ENCODE assay signal across 9 mouse cellular contexts in the genomic region with DNA sequence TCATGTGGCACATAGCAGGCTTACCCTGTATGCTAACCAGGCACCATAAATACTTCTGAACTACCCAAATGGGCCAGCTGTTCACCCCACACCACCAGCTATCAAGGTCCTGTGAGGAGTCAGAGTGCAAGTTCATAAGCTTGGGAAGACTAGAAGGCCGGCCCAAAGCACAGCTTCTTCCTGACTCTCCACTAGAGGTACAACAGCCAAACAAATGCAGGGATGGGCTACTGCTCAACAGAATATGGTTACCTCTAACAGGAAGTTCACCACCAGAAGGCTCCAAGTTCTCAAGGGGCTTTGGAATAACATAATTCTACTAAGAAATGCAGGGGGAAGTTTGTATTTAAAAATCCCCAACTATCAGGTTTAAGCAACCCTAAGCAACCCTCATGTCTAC. TPM values are rescaled to one million over a fixed set of nuclear protein-coding genes. Genes with fewer than 3 reads are reported as not detected.
DNase-seq lines count a peak whose midpoint lies in the region; ATAC-seq and TF ChIP-seq lines count a peak whose summit lies in the region.
"Had no signal": no experiment of that assay in that cellular context is flagged by ENCODE, and none has a peak within 500 bp of the region (broad histone marks: within the 10 kb centered on the region; RNA-seq: fewer than 3 reads in every experiment).

No protein-coding gene starts in this region.

- peaks cover 34% of the 10 kb centered on the region for H3K4me1 ChIP-seq in cerebellum, adult 2 months (ENCODE audit: control insufficient read depth, insufficient read depth, low read length)
- peaks cover 46% of the 10 kb centered on the region for H3K4me1 ChIP-seq in embryonic facial prominence, embryonic 15.5 days
- peaks cover 51% of the 10 kb centered on the region for H3K4me1 ChIP-seq in liver, embryonic 11.5 days (replicated peaks; ENCODE audit: control insufficient read depth, insufficient read depth, low read length)

- WGBS in cerebellum, adult 2 months, result 0% methylated on average over 1 of the region's 1 CpGs
- WGBS in embryonic facial prominence, embryonic 15.5 days, result 20% methylated on average over 1 of the region's 1 CpGs
- 31% methylated on average over 1 of the region's 1 CpGs for WGBS in liver, embryonic 11.5 days

- no peak for ATAC-seq in embryonic facial prominence, embryonic 15.5 days (ENCODE audit: insufficient number of reproducible peaks, low FRiP score, low TSS enrichment, low read depth)
- ATAC-seq in liver, embryonic 11.5 days (replicated peaks; ENCODE audit: low FRiP score), result no peak
- ATAC-seq: Patski had no signal

- no peak overlapping the region for H3K27ac ChIP-seq in cerebellum, adult 2 months (ENCODE audit: insufficient read depth, low read length)
- 0 out of 2 replicates have a peak overlapping the region, but pooled peaks have one; percentile 93 for H3K27ac ChIP-seq in embryonic facial prominence, embryonic 15.5 days (replicated peaks)
- peak overlapping the region; percentile 97 for H3K27ac ChIP-seq in liver, embryonic 11.5 days (ENCODE audit: low read depth, low read length)

- 0 out of 2 replicates have a peak overlapping the region, but pooled peaks have one; percentile 99 for H3K9ac ChIP-seq in embryonic facial prominence, embryonic 15.5 days
- H3K9ac ChIP-seq in liver, embryonic 11.5 days (ENCODE audit: low read depth, low read length), result peak overlapping the region; percentile 99

- no peaks in the 10 kb centered on the region for H3K9me3 ChIP-seq in embryonic facial prominence, embryonic 15.5 days (replicated peaks)
- H3K9me3 ChIP-seq in liver, embryonic 11.5 days (ENCODE audit: control insufficient read depth, low read length), result no peaks in the 10 kb centered on the region

- no peak for TF ChIP-seq POLR2A in cerebellum, adult 2 months (IDR thresholded peaks at IDR 0.05; ENCODE audit: borderline replicate concordance, insufficient read depth, low read length)

- DNase-seq in cerebellum, adult 2 months, result no peak
- no peak for DNase-seq in cerebellum, adult 11 months
- peak; percentile 54 for DNase-seq in 3T3-L1 (ENCODE audit: low read depth, low spot score)
- no peak for DNase-seq in liver, embryonic 11.5 days (ENCODE audit: low spot score)
- no peak for DNase-seq in yolk sac, embryonic 10.5 days (ENCODE audit: low spot score)
- DNase-seq in cerebellum, adult 8-10 months, result no peak
- DNase-seq in testis, postnatal 14 days (ENCODE audit: low spot score), result no peak

- peak overlapping the region; percentile 62 for H3K4me3 ChIP-seq in cerebellum, adult 2 months (replicated peaks; ENCODE audit: insufficient read depth, low read depth, low read length)
- peak overlapping the region; percentile 96 for H3K4me3 ChIP-seq in embryonic facial prominence, embryonic 15.5 days (replicated peaks)
- peak overlapping the region; percentile 100 for H3K4me3 ChIP-seq in liver, embryonic 11.5 days (ENCODE audit: low read depth, low read length)

- peak overlapping the region; percentile 78 for H3K4me2 ChIP-seq in embryonic facial prominence, embryonic 15.5 days (replicated peaks)
- peak overlapping the region; percentile 87 for H3K4me2 ChIP-seq in liver, embryonic 11.5 days

- no peak for TF ChIP-seq CTCF in cerebellum, adult 2 months (IDR thresholded peaks at IDR 0.05; ENCODE audit: borderline replicate concordance, insufficient read depth, low read depth, low read length)

- H3K36me3 ChIP-seq in embryonic facial prominence, embryonic 15.5 days, result peaks cover 19% of the 10 kb centered on the region
- peaks cover 14% of the 10 kb centered on the region for H3K36me3 ChIP-seq in liver, embryonic 11.5 days (ENCODE audit: control insufficient read depth, insufficient read depth, low read length)

- H3K27me3 ChIP-seq in cerebellum, adult 2 months (ENCODE audit: control insufficient read depth, insufficient read depth, low read length), result no peaks in the 10 kb centered on the region
- H3K27me3 ChIP-seq in embryonic facial prominence, embryonic 15.5 days, result no peaks in the 10 kb centered on the region
- H3K27me3 ChIP-seq in liver, embryonic 11.5 days (replicated peaks; ENCODE audit: control insufficient read depth, insufficient read depth, low read length), result no peaks in the 10 kb centered on the region
- H3K27me3 ChIP-seq: Patski had no signal

RNA-seq across cellular contexts. Expression of a gene that starts 1.6 kb away (rescaled TPM):
- 110 and 111 TPM in 2 replicates for polyA plus RNA-seq in cerebellum, adult 2 months (2012; rRNA removed)
- 123 and 125 TPM in 2 replicates for polyA plus RNA-seq in embryonic facial prominence, embryonic 15.5 days (2015; fragmentation: Nextera tagmentation; extraction: Ambion mirVana)
- 62.2 and 66.5 TPM in 2 replicates for polyA plus RNA-seq in liver, embryonic 11.5 days (2014; fragmentation: Nextera tagmentation; extraction: Ambion mirVana)

RNA-seq across cellular contexts. Expression of a gene that starts 41.2 kb away (rescaled TPM):
- 1.6 and 1.9 TPM in 2 replicates for polyA plus RNA-seq in cerebellum, adult 2 months (2012; rRNA removed)
- 67.2 and 72.2 TPM in 2 replicates for polyA plus RNA-seq in embryonic facial prominence, embryonic 15.5 days (2015; fragmentation: Nextera tagmentation; extraction: Ambion mirVana)
- polyA plus RNA-seq in liver, embryonic 11.5 days (2014; fragmentation: Nextera tagmentation; extraction: Ambion mirVana), result 257 and 272 TPM in 2 replicates

RNA-seq across cellular contexts. Expression of a gene that starts 49.7 kb away (rescaled TPM):
- polyA plus RNA-seq in cerebellum, adult 2 months (2012; rRNA removed), result 0.11 and 0.19 TPM in 2 replicates
- 0.46 and 1.1 TPM in 2 replicates for polyA plus RNA-seq in embryonic facial prominence, embryonic 15.5 days (2015; fragmentation: Nextera tagmentation; extraction: Ambion mirVana)
- 0.18 TPM in 2 replicates for polyA plus RNA-seq in liver, embryonic 11.5 days (2014; fragmentation: Nextera tagmentation; extraction: Ambion mirVana)
- polyA plus RNA-seq: Patski had no signal

RNA-seq across cellular contexts. Expression of a gene that starts 56.9 kb away (rescaled TPM):
- polyA plus RNA-seq in cerebellum, adult 2 months (2012; rRNA removed), result 4.4 TPM in 2 replicates
- polyA plus RNA-seq in embryonic facial prominence, embryonic 15.5 days (2015; fragmentation: Nextera tagmentation; extraction: Ambion mirVana), result 6.2 and 7.4 TPM in 2 replicates
- polyA plus RNA-seq in liver, embryonic 11.5 days (2014; fragmentation: Nextera tagmentation; extraction: Ambion mirVana), result 4.2 and 4.7 TPM in 2 replicates

Comparison
In these comparisons a context has a peak if more than half of its experiments do, and no peak if none do; other contexts are left out.
1. RNA of a gene that starts 41.2 kb away (polyA plus RNA-seq): 257 to 272 TPM in liver, embryonic 11.5 days and 67.2 to 72.2 TPM in embryonic facial prominence, embryonic 15.5 days; 1.6 to 1.9 TPM in cerebellum, adult 2 months; every median in the first group is over 10 times any median in the second.
2. Peak in every context shown above with its lines, with median percentiles within 50 percentile points of each other: H3K4me3 ChIP-seq.